Mouse (Mus musculus): ENCODE measurements at regions not wholly inside any gene's neighbourhood (a gene's known extent, or its start where the extent isn't known, plus 50 kb on each side); places are given as distances from the start of the nearest gene placed in this dataset.

DNA sequence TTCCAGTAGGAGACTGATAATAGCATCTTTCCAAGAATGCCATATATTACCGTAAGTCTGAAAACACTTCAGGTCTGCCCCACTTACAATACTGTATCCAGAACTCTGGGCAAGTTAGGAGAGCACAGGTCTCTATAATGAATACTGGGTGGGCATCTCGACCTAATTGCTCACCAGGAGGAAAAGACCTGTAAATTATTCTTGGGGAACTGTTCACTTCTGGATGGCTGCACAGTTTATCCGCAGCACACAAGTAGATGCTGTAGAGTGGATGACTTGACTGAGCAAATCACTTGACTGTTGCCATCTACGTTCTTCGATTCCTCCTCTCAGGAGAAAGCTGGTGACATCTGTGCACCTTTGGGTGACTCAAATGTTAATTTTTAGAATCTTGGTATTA is 159.8 kb downstream of the Rpl36a-ps1 start:
- DNase-seq (ENCODE audit: low spot score in 2 of 2), result no peak

- DNase-seq (ENCODE audit: low spot score in 2 of 2), result no peak
Measured at GRCm38 (mm10) chr14:98833230-98833999, 160.7 kb downstream of the Rpl36a-ps1 start.

- no peak for DNase-seq (ENCODE audit: low spot score in 2 of 2)
Measured at GRCm38 (mm10) chr14:98832401-98832800, 161.7 kb downstream of the Rpl36a-ps1 start.

DNA sequence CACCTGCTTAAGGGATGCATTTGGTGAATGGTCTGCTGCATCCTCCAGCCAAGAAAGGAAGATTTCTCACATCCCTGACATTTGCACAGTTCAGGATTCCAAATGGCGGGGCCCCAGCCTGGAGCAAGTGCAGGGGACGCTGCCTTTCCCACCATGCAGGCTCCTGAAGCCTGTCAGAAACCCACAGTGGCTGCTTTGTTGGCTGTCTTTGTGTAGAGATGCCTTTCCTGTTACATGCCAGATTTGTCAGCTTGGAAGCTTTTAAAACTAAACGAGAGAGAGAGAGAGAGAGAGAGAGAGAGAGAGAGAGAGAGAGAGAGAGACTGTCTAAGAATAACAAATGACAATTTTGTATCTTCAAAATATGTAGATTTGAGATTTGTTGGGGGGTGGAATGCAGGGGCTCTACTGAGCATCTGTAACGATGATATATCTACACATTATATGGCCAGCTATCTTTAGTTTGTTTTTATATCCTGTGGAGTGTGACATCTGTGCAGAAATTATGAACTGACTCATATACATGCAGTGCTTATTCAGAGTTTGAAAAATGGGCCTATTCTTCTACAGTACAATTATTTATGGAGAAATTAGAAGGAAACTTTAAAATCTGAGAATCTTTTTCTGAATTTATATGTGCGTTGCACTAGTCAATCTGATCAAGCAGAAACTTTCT is 164.0 kb downstream of the Rpl36a-ps1 start:
- DNase-seq (ENCODE audit: low spot score in 2 of 2), result no peak

DNA sequence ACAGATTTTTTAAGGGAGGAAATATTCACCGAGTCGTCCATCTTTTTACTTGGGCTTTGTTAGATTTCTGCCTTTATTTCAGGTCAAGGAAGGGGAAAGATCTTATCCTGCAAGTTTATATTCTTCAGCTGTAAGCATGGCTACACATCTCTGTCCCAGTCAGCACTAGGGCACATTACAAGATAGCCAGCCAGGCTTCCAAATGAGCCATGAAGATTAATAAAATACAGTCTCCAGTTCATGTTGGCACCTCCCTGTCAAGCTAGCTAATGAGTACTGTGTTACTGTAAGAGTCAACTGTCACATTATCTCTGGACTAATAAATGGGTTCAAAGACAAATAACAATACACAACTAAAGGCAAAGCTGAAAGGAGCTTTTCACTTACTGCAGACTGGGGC is 166.6 kb downstream of the Rpl36a-ps1 start:
- DNase-seq (ENCODE audit: low spot score in 2 of 2), result no peak

DNA sequence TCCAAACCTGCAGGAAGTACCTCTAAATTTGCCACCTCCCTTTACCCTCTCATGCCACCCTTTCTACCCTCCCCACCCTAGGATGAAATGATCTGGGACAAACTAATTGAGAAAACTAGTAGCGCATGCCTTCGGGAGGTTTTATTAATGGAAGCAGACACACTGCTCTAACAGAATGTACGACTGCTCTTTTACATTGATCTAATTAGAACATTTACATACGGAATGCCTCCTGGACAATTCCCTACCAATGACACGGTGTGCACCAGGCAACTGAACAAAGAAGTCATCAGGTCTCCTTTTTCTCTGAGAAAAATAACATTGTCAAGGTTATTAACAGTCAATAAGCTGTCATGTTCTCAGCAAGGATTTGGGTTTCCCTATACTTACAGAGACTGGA is 180.5 kb downstream of the Rpl36a-ps1 start:
- no peak for DNase-seq (ENCODE audit: low spot score in 2 of 2)

DNA sequence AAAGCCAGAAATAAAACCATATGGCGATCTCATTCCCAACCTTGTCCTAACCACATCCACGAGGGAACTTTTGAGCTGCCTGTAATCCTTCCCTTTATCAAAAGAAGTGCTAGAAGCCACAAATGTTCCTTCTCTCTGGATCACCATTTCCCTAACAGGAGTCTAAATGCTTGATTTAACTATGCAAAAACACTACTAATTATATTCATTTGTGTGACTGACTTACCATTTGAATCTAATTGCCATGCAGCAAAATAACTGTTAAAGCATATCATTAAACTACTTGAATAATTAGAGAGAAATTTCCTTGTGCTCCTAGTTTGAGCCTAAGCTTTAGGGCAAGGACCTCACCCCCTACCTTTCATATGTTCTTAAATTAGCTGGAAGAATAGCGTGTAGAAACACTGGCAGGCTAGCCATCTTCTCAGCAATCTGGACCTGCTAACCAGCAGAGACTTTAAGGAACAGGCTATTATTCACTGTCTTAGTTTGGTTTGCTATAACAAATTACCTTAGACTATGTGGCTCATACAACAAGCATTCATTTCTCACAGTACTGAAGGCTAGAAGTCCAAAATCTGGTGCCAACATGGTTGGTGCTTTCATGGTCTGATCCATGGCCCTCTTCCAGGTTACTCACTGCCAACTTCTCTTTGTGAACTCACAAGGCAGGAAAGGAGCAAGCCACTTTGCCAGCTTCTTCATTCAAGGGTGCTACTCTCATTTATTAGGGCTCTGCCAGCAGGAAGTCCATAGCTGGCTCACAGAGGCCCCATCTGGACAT is 183.7 kb downstream of the Rpl36a-ps1 start:
- DNase-seq (ENCODE audit: low spot score in 2 of 2), result no peak

DNA sequence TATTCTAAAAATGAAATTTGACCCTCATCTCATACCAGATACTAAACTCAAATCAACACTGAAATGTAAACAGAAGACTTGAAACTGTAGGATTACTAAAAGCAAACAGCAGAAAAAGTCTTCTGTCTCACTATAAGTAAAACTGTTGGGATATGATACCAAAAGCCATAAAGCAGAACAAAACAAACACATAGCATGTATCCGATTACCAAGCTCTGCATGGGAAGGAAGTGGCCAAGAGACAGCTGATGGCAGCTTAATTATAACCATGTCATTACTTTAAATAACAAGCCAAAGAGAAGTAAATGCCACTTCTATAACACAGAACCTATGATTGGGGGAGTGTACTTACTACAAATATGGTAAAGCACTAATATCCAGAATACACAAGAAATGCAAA is 186.0 kb downstream of the Rpl36a-ps1 start:
- DNase-seq (ENCODE audit: low spot score in 2 of 2), result no peak

DNA sequence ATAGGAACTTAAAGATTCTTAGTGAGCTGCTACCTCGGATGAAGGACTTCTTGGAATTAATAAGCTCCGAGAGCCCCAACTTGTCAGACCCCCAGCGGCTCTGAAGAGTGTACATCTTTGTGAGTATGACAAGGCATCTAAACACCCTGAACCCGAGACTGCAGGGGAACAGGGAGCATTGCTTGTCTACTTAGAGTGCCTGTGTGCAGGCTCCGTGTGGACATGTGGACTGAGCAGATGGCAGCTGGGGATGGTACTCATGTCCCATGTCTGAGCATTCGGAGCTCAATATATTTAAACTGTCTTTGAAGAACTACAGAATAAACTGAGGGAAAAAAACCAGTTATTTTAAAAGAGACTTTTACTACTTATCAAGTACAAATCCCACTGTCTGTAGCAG is 189.1 kb downstream of the Rpl36a-ps1 start:
- no peak for DNase-seq (ENCODE audit: low spot score in 2 of 2)

- no peak for DNase-seq (ENCODE audit: low spot score in 2 of 2)
Measured at GRCm38 (mm10) chr14:98801293-98801692, 192.8 kb downstream of the Rpl36a-ps1 start.

GRCm38 (mm10) chr14:98791970-98792369 is 202.1 kb downstream of the Rpl36a-ps1 start:
- DNase-seq (ENCODE audit: low spot score in 2 of 2), result no peak

GRCm38 (mm10) chr14:98791232-98791906 is 202.7 kb downstream of the Rpl36a-ps1 start:
- DNase-seq (ENCODE audit: low spot score in 2 of 2), result no peak

DNA sequence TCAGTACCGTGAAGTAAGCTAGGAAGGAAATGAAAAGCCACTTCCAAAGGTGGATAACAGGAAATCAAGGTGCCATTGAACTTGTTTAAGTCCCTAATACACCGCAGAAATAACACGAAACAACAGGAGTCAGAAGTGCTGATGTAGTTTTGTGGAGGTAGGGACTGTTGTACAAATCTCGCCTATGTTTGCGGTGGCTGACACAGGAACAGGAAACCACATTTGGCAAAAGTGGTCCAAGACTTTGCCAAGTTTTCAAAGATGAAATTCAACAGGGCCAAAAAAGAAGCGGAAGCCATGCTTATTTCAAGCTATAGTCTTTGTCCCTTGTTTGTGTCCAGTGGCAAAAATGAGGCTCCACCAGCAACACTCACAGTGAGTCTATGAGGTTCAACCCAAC is 204.3 kb downstream of the Rpl36a-ps1 start:
- DNase-seq (ENCODE audit: low spot score in 2 of 2), result no peak

- no peak for DNase-seq (ENCODE audit: low spot score in 2 of 2)
Measured at GRCm38 (mm10) chr14:98781711-98782110, 212.4 kb downstream of the Rpl36a-ps1 start.

DNA sequence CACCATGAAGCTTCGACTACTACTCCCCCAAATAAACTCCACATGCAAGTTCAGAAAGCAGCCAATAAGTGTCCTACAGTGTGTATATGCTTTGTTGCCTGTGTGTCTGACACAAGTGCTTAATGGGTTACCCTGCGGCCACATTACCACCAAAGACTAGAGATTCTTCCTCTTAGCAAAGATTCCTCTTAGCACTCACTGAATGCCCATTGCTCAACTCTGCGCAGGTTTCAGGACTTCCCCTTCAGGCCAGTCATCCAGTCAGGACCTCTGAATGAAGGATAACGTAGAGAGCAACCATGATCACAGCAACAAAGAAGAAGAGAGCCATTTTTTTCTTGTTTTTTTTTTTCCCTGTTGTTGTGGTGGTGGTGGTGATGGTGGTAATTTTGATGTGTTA is 222.0 kb downstream of the Rpl36a-ps1 start:
- no peak for DNase-seq (ENCODE audit: low spot score in 2 of 2)

GRCm38 (mm10) chr14:98768845-98769244 is 225.3 kb downstream of the Rpl36a-ps1 start:
- no peak for DNase-seq (ENCODE audit: low spot score in 2 of 2)

DNA sequence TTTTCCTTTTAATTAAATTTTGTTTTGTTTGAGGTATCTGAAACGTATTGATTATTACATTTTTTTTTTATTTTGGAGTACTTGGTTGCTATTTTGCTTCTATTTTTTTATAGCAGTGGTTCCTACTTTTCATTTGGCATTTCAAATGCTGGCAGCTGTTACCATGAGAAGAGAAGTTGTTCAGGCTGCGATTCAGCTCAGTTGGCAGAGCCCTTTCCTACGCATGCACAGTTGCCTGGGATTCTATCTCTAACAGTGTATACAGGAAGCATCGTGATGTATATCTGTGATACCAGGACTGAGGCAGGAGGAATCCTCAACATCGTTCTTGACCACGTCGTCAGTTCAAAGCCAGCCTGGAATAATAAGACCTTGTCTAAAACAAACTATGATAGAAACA is 226.6 kb downstream of the Rpl36a-ps1 start:
- DNase-seq (ENCODE audit: low spot score in 2 of 2), result no peak

- no peak for DNase-seq (ENCODE audit: low spot score in 2 of 2)
Measured at GRCm38 (mm10) chr14:98765358-98765757, 228.8 kb downstream of the Rpl36a-ps1 start.

DNA sequence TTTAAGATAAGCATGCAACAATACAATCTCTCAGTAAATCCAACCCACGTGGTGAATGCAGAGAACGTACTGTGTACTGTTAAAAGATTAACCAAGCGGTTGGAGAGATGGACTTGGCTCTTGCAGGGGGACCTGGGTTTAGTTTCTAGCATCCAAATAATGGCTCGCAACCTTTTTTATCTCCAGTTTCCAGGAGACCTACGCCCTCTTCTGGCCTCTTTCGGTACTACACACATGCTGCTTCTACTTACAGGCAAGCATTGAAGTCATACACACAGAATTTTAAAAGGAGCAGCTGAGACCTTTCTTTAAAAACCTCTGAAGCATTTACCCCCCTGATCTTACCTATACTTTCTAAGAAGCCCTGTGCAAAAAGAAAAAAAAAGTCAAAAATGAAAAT is 243.4 kb downstream of the Rpl36a-ps1 start:
- DNase-seq (ENCODE audit: low spot score in 2 of 2), result no peak

DNA sequence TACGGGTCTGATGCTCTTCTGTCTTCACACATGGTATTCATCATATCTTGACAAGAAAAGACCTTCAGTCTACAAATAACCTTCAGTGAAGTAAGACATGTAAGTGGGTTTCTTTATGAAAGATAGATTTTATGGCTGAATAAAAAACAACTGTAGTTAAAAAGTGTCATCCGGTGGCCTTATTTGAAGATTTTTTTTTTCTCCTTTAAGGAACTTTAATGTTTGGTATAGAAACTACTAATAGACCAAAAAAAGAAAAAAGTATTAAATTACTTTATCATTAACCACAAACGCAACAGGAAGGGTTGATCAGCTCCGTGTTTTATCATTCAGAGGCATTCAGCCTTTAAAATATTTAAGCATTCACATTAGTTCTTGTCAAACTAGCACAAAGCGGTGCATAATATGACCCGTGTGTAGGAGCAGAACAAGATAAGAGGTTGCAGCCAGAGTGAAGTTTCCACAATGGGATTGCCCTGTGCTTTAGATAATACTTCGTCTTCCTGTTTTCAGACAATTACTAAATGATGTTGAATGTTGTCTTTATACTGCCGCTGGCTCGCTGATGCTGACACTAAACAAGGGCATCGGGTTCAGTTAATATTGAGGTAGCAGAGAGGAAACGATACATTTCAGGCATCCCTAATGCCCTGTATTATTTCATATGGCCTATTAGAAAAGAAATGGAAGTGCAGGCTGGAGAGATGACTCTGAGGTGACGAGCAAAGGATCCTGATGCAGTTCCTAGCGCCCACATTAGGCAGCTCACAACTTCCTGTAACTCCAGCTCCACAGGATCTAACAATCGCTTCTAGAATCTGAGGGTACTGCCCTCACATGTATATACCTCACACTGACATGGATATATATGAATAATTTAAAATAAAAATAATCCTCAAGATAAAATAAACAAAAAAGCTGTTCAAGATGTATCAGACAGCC is 244.8 kb downstream of the Rpl36a-ps1 start:
- no peak for DNase-seq (ENCODE audit: low spot score in 2 of 2)
